Mouse (Mus musculus): ENCODE data around the gene Tbc1d16.
A peak's percentile ranks its signal among the peaks of the same experiment; 100 is the strongest.
"Not testable (repeated sequence)": the region's sequence is repeated elsewhere in the genome, so short reads cannot be mapped to it uniquely, and the experiment has no call there.

Tbc1d16 gene

GRCm38 (mm10) chr11:119109415-119110071, 118.8 kb downstream of the Tbc1d16 start:
- no peak for DNase-seq

GRCm38 (mm10) chr11:119108573-119109263, 119.6 kb downstream of the Tbc1d16 start:
- DNase-seq: no peak

GRCm38 (mm10) chr11:119106289-119106688, 122.0 kb downstream of the Tbc1d16 start:
- peak in 1 of 2 experiments; percentile 26 for DNase-seq

- DNase-seq: no peak
Measured at GRCm38 (mm10) chr11:119105748-119106147, 122.6 kb downstream of the Tbc1d16 start.

- DNase-seq: no peak
Measured at GRCm38 (mm10) chr11:119105071-119105609, 123.2 kb downstream of the Tbc1d16 start.

- DNase-seq: no peak
Measured at GRCm38 (mm10) chr11:119103991-119104390, 124.3 kb downstream of the Tbc1d16 start.

- DNase-seq: not testable (repeated sequence)
Measured at GRCm38 (mm10) chr11:119100355-119100754, 127.9 kb downstream of the Tbc1d16 start.

- DNase-seq: no peak
Measured at GRCm38 (mm10) chr11:119098202-119098601, 130.1 kb downstream of the Tbc1d16 start.

- no peak for DNase-seq
Measured at GRCm38 (mm10) chr11:119095441-119095840, 132.9 kb downstream of the Tbc1d16 start.

GRCm38 (mm10) chr11:119093322-119093721, 135.0 kb downstream of the Tbc1d16 start:
- no peak for DNase-seq
